Mouse (Mus musculus): Measurements from ENCODE around the gene 2310033P09Rik. TPM values are rescaled to one million over a fixed set of nuclear protein-coding genes. Genes with fewer than 3 reads are reported as not detected.
"Not testable (repeated sequence)": the region's sequence is repeated elsewhere in the genome, so short reads cannot be mapped to it uniquely, and the experiment has no call there.

2310033P09Rik gene
- total RNA-seq, 2 experiments from 2014 or later, result 7.8 to 8.1 TPM

DNA sequence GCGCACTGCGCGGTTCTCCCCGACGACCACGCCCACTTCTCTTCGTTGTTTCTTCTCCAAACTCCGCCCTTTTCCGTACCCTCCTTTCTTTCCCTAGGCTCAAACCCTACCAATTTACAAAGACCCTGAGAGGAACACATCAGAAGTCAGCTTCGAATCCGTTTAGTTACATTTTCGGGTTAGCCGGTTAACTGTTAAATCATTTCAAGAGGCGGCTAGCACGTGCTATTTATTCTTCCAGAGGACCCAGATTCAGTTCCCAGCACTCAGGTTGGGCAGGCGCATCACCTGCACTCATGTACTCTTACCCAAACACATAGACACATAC lies 16.1 kb upstream of the 2310033P09Rik start, which contains the start of gene Guk1:
Gene Guk1, minus strand, starts transcription at position 154 of the 328 bp plus-strand sequence.
- no peak for DNase-seq (ENCODE audit: low spot score in 2 of 2)

- DNase-seq (ENCODE audit: low spot score in 2 of 2), result no peak
Measured at GRCm38 (mm10) chr11:59196230-59196629, 11.9 kb upstream of the 2310033P09Rik start.

DNA sequence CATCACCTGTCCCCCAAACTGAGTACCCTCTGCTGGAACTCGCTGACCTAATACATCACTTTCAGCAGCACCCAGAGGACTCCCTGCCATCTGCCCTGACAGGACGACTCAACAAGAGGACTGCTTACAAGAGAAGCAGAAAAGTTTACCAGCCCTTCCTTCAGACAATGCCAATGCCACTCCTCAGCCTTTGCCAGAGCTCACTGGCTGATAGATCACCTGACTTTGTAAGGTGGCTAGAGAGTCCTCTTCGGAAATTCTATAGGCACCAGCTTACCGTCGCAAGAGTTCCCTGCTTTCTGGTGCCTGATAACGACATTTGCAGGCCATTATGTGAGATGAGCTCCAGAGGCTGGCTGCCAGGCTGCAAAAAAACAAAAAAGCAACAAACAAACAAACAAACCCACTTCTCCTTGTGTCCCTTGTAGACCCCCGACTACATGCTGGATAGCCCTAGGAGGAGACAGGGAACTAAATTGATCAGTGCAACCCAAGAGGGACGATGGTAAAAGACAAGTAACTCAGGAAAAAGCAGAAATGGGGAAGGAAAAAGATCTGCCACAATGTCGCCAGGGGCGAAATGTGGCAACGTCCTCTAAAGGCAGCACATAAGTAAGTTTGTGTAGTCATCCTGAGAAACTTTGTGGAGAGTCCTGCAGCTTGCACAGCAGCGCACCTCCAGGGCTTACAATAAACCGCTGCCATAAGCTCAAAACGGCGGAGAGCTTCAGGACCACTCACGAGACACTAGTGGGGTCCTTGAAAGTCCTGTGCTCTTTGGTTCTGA lies 6.7 kb upstream of the 2310033P09Rik start:
- no peak for DNase-seq (ENCODE audit: low spot score in 2 of 2)

DNA sequence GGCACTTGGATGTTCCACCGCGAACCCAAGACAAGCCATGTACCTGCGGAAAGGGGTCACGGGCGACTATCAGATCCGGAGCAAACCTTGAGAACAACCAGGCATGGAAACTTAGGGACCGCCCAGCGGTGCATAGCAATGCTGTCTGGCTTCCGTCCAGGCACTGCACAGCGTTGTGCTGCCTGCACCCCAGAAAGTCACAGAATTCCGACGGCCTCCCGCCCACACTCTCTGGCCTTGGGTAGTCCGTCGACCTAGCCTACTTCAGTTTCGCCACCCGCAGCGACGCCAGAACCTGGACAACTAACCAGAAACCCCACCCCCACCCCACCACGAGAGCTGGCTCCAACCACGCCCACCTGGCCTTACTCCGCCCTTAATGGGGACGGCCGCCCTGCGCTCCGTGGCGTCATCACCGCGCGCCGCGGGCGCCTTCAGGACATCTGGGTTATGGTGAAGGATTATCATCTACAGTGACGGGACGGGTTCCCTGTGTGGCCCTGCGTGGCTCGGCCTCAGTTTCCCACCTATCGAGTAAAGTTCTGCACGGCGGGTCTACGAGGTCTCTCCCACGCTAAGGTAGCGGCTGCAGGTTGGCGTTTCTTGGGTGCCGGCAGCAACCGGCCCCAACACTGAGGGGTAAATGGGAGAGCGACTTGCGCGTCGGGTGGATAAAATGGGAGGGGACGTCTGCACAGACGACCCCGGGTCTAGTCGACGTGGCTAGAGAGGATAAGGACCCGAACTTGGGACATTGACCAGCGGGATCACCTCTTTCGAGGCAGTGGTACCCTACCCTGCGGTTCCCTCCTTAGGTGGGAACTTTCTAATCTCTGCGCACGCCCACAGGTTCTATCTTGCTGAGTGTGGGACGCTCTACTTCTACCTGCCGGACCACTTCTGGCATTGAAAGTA lies 5.8 kb upstream of the 2310033P09Rik start, which contains the start of gene Mrpl55:
Gene Mrpl55, plus strand, starts transcription at position 406 of the 915 bp plus-strand sequence.
- peak; percentile 95 to 97 for DNase-seq (ENCODE audit: low spot score in 2 of 2)

GRCm38 (mm10) chr11:59209003-59209441 lies 901 bp downstream of the 2310033P09Rik start:
- peak; percentile 41 to 71 for DNase-seq (ENCODE audit: low spot score in 2 of 2)

- peak in 1 of 2 experiments; percentile 37 for DNase-seq (ENCODE audit: low spot score in 2 of 2)
Measured at GRCm38 (mm10) chr11:59209580-59209979, 1.5 kb downstream of the 2310033P09Rik start.

- DNase-seq (ENCODE audit: low spot score in 2 of 2), result no peak
Measured at GRCm38 (mm10) chr11:59210020-59210419, 1.9 kb downstream of the 2310033P09Rik start.

DNA sequence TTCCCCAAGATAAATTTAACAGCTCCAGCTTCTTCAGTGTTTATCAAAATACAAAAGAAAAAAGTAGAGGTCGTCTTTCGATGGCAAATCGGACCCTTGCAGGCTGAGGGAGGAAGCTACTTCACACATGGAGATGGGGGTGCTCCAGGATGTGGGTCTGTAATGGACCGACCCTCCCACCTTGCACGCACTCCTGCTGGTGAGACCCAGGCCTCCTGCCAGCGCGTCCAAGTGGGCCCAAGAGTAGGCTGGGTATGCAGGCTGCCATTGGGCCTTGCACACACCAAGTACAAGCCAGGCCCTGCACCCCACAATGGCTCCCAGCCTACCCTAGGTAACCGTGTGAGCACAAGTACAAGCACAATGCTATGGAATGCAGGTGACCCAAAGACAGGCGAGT lies 3.4 kb downstream of the 2310033P09Rik start:
- not testable (repeated sequence) for DNase-seq (ENCODE audit: low spot score in 2 of 2)

- DNase-seq (ENCODE audit: low spot score in 2 of 2), result not testable (repeated sequence)
Measured at GRCm38 (mm10) chr11:59212320-59212719, 4.2 kb downstream of the 2310033P09Rik start.

GRCm38 (mm10) chr11:59212892-59213494 lies 4.9 kb downstream of the 2310033P09Rik start:
- DNase-seq (ENCODE audit: low spot score in 2 of 2), result no peak

GRCm38 (mm10) chr11:59216955-59217354 lies 8.8 kb downstream of the 2310033P09Rik start:
- no peak for DNase-seq (ENCODE audit: low spot score in 2 of 2)

- DNase-seq (ENCODE audit: low spot score in 2 of 2), result no peak
Measured at GRCm38 (mm10) chr11:59218389-59218998, 10.4 kb downstream of the 2310033P09Rik start.

DNA sequence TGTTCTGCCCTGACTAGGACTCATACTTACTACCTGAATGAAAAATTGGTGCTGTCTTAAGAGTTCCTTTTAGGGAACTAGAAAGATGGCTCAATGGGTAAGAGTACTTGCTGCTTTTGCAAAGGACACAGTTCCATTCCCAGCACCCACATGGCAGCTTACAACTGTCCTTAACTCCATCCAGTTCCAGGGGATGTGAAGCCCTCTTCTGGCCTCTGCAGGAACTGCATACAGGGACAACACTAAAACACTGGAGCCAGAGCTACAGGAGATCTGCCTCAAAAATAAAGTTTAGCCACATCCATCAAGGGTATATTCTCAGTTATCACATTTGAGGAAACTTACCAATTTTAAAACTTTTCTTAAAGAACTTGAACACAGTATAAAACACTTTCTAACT lies 10.9 kb downstream of the 2310033P09Rik start:
- DNase-seq (ENCODE audit: low spot score in 2 of 2), result no peak

DNA sequence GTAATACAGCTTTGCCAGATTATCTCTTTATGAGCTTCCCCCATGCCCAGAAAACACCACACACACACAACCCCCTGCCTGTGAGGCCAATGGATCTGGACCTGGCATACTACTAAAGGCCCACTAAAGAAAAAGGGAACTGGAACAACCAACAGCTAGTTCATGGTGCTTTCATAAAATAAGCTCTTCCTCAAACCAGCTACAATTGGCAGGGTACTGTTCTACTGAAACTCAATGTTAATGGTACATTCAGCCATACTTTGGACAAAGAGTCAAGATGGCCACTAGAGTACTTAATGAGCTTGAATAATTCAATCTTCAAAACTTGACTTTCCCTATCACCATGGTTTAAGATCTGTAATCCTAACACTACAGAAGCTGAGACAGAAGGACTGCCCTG lies 13.5 kb downstream of the 2310033P09Rik start:
- no peak for DNase-seq (ENCODE audit: low spot score in 2 of 2)

DNA sequence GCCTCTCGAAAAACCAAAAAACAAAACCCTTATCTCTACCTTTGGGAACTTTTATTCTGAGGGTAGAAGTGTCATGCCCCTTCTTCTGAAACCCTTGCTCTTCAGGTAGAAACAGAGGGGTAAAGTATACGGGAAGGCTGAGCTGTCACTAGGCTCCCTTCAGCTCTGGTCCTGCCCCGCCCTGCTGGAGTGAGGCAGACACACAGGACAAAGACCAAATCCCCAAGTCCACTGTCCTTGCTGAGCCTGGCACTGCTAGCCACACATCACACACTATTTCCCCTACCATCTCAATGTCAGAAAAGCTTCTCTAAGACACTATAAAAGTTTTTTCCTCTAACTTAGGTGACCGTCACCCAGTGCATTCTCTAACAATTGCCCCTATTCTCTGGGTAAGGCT lies 14.2 kb downstream of the 2310033P09Rik start:
- no peak for DNase-seq (ENCODE audit: low spot score in 2 of 2)

- no peak for DNase-seq (ENCODE audit: low spot score in 2 of 2)
Measured at GRCm38 (mm10) chr11:59224025-59224424, 15.9 kb downstream of the 2310033P09Rik start.

GRCm38 (mm10) chr11:59224470-59224869 lies 16.3 kb downstream of the 2310033P09Rik start:
- DNase-seq (ENCODE audit: low spot score in 2 of 2), result no peak

- no peak for DNase-seq (ENCODE audit: low spot score in 2 of 2)
Measured at GRCm38 (mm10) chr11:59225167-59225566, 17.0 kb downstream of the 2310033P09Rik start.

DNA sequence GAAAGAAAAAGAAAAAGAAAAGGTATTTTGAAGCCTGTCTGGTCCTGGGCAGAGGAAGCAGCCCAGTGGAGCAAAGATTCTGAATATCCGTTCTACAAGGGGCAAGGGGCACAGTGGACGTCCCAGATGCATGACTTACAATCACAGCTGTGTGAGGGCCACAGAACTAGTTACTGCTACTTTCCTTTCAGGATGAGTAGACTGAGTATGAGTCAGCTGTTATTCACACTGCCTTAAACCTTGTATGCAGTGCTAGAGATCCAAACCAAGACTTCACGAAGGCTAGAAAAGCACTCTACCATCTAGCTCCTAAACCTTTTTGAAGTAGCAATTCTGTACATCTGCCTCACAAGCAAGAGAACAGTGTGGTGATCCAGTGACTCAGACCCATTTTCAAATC lies 18.1 kb downstream of the 2310033P09Rik start:
- DNase-seq (ENCODE audit: low spot score in 2 of 2), result no peak

GRCm38 (mm10) chr11:59226787-59227603 lies 18.9 kb downstream of the 2310033P09Rik start:
- DNase-seq (ENCODE audit: low spot score in 2 of 2), result no peak

Measured in gastrocnemius, postnatal 4 days (tissue).